Mouse (Mus musculus) limb, embryonic 11.5 days (tissue): ENCODE measurements around the gene Il1rl2. TPM values are rescaled to one million over a fixed set of nuclear protein-coding genes. Genes with fewer than 3 reads are reported as not detected.

ENCODE experiments used
- ATAC-seq: fragments of 200-750 bp; cut with Nextera tagmentation; 2 replicates; pipeline ENCODE4 v1.8.0; 2017; ENCODE audit warnings: low read depth; ENCODE audit not compliant: insufficient number of reproducible peaks, low FRiP score, low TSS enrichment
- DNase-seq: peaks from one replicate; pipeline ENCODE4 v3.0.0-alpha.2; 2015; ENCODE audit warnings: low spot score
- H3K27ac ChIP-seq: fragments of 300-500 bp; sonication (generic); replicated peaks from 2 replicates; pipeline ENCODE4 v1.5.1; 2014; ENCODE audit warnings: low read depth, mild to moderate bottlenecking, low read length
- H3K27me3 ChIP-seq: fragments of 300-500 bp; sonication (generic); 2 replicates; pipeline ENCODE4 v1.6.1; 2014; ENCODE audit warnings: mild to moderate bottlenecking, low read length, mixed read lengths; ENCODE audit not compliant: control insufficient read depth, insufficient read depth
- H3K36me3 ChIP-seq: fragments of 300-500 bp; sonication (generic); 2 replicates; pipeline ENCODE4 v1.6.1; 2014; ENCODE audit warnings: mild to moderate bottlenecking, low read length, moderate library complexity, mixed read lengths; ENCODE audit not compliant: control insufficient read depth, insufficient read depth
- H3K4me1 ChIP-seq: fragments of 300-500 bp; sonication (generic); 2 replicates; pipeline ENCODE4 v1.6.1; 2014; ENCODE audit warnings: low read length, mixed read lengths; ENCODE audit not compliant: control insufficient read depth, insufficient read depth
- H3K4me2 ChIP-seq: fragments of 300-500 bp; sonication (generic); 2 replicates; pipeline ENCODE4 v1.6.1; 2014; ENCODE audit warnings: low read depth, mild to moderate bottlenecking, moderate library complexity; ENCODE audit not compliant: severe bottlenecking
- H3K4me3 ChIP-seq: fragments of 300-500 bp; sonication (generic); 2 replicates; pipeline ENCODE4 v1.5.1; 2014; ENCODE audit warnings: low read depth, low read length
- H3K9ac ChIP-seq: fragments of 300-500 bp; sonication (generic); 2 replicates; pipeline ENCODE4 v1.6.1; 2014; ENCODE audit warnings: mild to moderate bottlenecking, low read length
- H3K9me3 ChIP-seq: fragments of 300-500 bp; sonication (generic); 2 replicates; pipeline ENCODE4 v1.6.1; 2016; ENCODE audit warnings: low read length; ENCODE audit not compliant: control insufficient read depth
- WGBS: fragments of 180-500 bp; shearing (Covaris S2); extraction: QIAGEN DNeasy Blood & Tissue Kit; methylation state at CpG from one replicate; pipeline ENCODE4 v1.1.7; 2014; 5-methylcytosine and 5-hydroxymethylcytosine counted together
- polyA plus RNA-seq: library from polyadenylated mRNA; unstranded; fragments of >200 nt; fragmentation: Nextera tagmentation; extraction: Ambion mirVana; gene quantifications from 2 replicates; pipeline ENCODE4 v1.2.1, GENCODE M21; 2014

The Il1rl2 gene
- polyA plus RNA-seq, 1 experiment from 2014 or later, result 0.88 TPM

GRCm38 (mm10) chr1:40327604-40328003, 3.2 kb downstream of the Il1rl2 start:
- ATAC-seq (no peak), DNase-seq (no peak)
- H3K4me2 ChIP-seq, result no peak overlapping the region
- H3K4me3 ChIP-seq, result no peak overlapping the region
- H3K9me3 ChIP-seq, result no peaks in the 10 kb centered on the region
- peaks cover 12% of the 10 kb centered on the region; the same call in 1 of the 2 replicates for H3K4me1 ChIP-seq
- 84% methylated on average over 3 of the region's 3 CpGs for WGBS
- no peak overlapping the region for H3K9ac ChIP-seq
- H3K36me3 ChIP-seq, result no peaks in the 10 kb centered on the region
- peaks cover 16% of the 10 kb centered on the region for H3K27me3 ChIP-seq
- H3K27ac ChIP-seq, result no peak overlapping the region

DNA sequence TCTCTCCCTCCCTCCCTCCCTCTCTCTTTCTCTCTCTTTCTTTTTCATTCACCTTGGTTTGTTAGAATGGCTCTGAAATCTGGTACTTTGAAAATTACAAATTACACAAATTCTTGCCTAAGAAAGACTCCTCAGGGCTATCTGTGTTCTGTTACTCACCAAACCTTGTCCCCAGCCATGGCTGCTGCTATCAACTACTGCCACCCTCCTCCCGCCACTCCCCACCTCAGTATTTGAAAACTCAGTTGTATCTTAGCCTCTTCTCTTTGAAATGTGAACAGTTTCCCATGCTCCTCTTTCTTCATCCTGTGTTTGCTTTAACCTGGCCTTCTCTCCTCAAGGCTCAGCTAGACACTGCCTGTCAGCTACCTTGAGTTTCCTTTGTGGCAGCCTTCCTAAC, 5.1 kb downstream of the Il1rl2 start:
- ATAC-seq, result no peak
- 78% methylated on average over 1 of the region's 1 CpGs for WGBS
- DNase-seq, result no peak

DNA sequence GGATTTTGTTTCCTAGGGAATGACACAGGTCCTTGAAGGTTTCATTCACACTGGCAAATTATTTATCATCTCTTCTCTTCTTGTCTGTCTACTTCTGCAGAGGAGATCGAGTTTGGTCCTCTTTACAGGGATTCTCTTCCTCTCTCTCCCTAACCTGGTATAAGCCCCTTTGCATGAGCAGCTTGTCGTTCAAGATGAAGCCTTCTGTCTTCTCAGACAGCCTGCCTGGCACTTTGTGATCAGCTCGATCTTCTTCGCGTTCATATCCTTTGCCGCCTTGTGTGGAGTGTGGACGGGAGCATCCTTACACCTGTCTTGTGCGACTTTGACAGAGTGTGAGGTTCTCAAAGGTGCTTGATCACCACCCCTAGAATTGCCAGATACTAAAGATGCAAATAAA, 5.8 kb downstream of the Il1rl2 start:
- Histone ChIP-seq H3K4me1 (peaks cover 6% of the 10 kb centered on the region; the same call in 1 of the 2 replicates), H3K9me3 (no peaks in the 10 kb centered on the region), H3K9ac (no peak overlapping the region), H3K4me3 (no peak overlapping the region), H3K4me2 (no peak overlapping the region), H3K27ac (no peak overlapping the region), H3K27me3 (peaks cover 16% of the 10 kb centered on the region), H3K36me3 (no peaks in the 10 kb centered on the region)
- 85% methylated on average over 8 of the region's 8 CpGs for WGBS
- ATAC-seq (no peak), DNase-seq (no peak)

More for the DNA sequence above, 5.1 kb downstream of the Il1rl2 start:
- Histone ChIP-seq H3K4me3 (no peak overlapping the region), H3K36me3 (no peaks in the 10 kb centered on the region), H3K27me3 (peaks cover 16% of the 10 kb centered on the region), H3K4me1 (peaks cover 11% of the 10 kb centered on the region; the same call in 1 of the 2 replicates), H3K27ac (no peak overlapping the region), H3K4me2 (no peak overlapping the region), H3K9me3 (no peaks in the 10 kb centered on the region), H3K9ac (no peak overlapping the region)

- Histone ChIP-seq H3K9ac (no peak overlapping the region), H3K27me3 (no peaks in the 10 kb centered on the region), H3K4me2 (no peak overlapping the region), H3K4me3 (no peak overlapping the region), H3K9me3 (no peaks in the 10 kb centered on the region), H3K36me3 (no peaks in the 10 kb centered on the region), H3K27ac (no peak overlapping the region), H3K4me1 (no peaks in the 10 kb centered on the region)
- DNase-seq (no peak), ATAC-seq (no peak)
- WGBS, result 82% methylated on average over 1 of the region's 1 CpGs
Observed at GRCm38 (mm10) chr1:40339346-40339745, 14.9 kb downstream of the Il1rl2 start.

DNA sequence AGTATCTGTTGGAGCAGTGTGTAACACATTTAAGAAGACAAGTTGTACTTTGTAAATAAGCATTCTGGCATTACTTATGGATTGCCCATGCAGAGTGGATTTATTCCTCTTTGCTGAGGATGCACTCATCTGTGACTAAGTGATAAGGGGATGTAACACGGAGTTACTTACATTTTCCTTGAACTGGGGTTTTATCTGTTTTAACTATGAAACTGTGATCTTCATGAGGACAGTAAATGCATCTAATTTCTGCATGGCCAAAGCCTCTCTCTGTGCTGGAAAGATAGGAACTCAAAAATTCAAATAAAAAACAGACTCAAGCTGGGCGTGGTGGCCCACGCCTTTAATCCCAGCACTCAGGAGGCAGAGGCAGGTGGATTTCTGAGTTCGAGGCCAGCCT, 15.7 kb downstream of the Il1rl2 start:
- Histone ChIP-seq H3K4me2 (no peak overlapping the region), H3K27ac (no peak overlapping the region), H3K4me3 (no peak overlapping the region), H3K9ac (no peak overlapping the region), H3K4me1 (no peaks in the 10 kb centered on the region), H3K9me3 (no peaks in the 10 kb centered on the region), H3K36me3 (no peaks in the 10 kb centered on the region), H3K27me3 (no peaks in the 10 kb centered on the region)
- ATAC-seq (no peak), DNase-seq (no peak)
- 80% methylated on average over 3 of the region's 4 CpGs for WGBS

DNA sequence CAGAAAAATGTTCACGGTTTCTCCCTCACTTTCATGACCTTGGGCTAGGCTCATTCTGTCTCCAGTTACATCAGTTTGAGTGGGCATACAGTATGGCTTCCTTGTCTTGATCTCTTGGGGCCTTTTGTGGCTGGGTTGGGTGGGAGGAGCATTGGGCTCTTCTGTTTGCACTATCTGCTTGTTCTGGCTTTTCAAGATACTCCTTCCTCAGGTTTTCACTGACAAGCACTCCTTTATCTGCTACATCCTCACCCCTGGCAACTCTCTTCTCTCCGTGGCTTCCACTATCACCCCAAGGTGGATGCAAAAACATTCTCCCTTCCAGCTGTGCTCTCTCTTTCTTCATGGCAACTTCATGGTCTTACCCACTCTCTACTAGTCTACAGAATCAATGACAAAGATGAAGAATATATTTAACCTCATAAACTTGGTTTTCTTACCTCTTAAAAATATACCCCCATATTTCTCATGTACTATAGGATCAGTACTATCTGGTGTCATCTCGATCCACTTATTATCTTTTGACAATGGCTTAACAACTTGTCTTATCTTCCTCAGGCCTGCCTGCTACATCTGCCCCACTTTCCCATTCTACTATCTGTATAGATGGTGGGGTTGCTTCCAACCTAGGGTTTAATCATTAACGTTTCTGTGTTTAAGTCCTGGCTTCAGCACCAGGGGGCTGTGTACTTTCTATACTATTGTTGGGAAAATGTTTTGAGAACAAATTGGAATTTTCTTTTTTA, 27.9 kb downstream of the Il1rl2 start:
- Histone ChIP-seq H3K4me2 (no peak overlapping the region), H3K36me3 (no peaks in the 10 kb centered on the region), H3K4me1 (peaks cover 8% of the 10 kb centered on the region), H3K9ac (no peak overlapping the region), H3K9me3 (no peaks in the 10 kb centered on the region), H3K27me3 (no peaks in the 10 kb centered on the region), H3K4me3 (no peak overlapping the region), H3K27ac (no peak overlapping the region)
- WGBS, result 82% methylated on average over 4 of the region's 4 CpGs
- DNase-seq, result peak; percentile 15
- ATAC-seq, result no peak

GRCm38 (mm10) chr1:40352904-40353286, 28.5 kb downstream of the Il1rl2 start:
- no peaks in the 10 kb centered on the region for H3K9me3 ChIP-seq
- H3K9ac ChIP-seq, result no peak overlapping the region
- H3K27me3 ChIP-seq, result no peaks in the 10 kb centered on the region
- H3K4me1 ChIP-seq, result peaks cover 8% of the 10 kb centered on the region
- H3K36me3 ChIP-seq, result no peaks in the 10 kb centered on the region
- H3K4me2 ChIP-seq, result no peak overlapping the region
- H3K4me3 ChIP-seq, result no peak overlapping the region
- H3K27ac ChIP-seq, result no peak overlapping the region
- DNase-seq, result peak; percentile 51
- 15% methylated on average over 2 of the region's 2 CpGs for WGBS
- ATAC-seq, result no peak

DNA sequence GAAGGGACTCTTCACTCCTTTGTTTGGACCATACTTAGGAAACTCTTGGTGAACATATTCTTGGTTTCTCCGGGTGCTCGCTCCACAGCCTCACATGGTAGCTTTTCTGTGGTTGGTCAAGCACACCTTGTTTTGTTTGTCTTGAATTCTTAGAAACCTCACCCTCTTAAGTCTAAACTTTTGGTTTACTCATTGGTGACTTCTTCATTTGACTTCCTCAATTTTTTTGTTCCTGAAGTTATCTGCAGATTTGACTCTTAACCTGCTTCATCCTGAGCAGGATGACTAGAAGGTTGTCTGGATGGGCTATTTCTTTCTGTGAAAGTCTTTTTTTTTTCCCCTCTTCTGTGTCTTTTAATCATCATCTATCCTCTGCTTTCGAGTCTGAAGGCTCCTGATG, 30.3 kb downstream of the Il1rl2 start:
- Histone ChIP-seq H3K9me3 (no peaks in the 10 kb centered on the region), H3K27me3 (no peaks in the 10 kb centered on the region), H3K4me1 (peaks cover 8% of the 10 kb centered on the region), H3K9ac (no peak overlapping the region), H3K36me3 (no peaks in the 10 kb centered on the region), H3K4me2 (no peak overlapping the region), H3K27ac (no peak overlapping the region), H3K4me3 (no peak overlapping the region)
- 89% methylated on average over 3 of the region's 3 CpGs for WGBS
- ATAC-seq (no peak), DNase-seq (no peak)

GRCm38 (mm10) chr1:40355431-40355843, 31.0 kb downstream of the Il1rl2 start:
- Histone ChIP-seq H3K4me2 (no peak overlapping the region), H3K27ac (no peak overlapping the region), H3K9me3 (no peaks in the 10 kb centered on the region), H3K4me1 (peaks cover 8% of the 10 kb centered on the region), H3K9ac (no peak overlapping the region), H3K27me3 (no peaks in the 10 kb centered on the region), H3K4me3 (no peak overlapping the region), H3K36me3 (no peaks in the 10 kb centered on the region)
- 91% methylated on average over 4 of the region's 4 CpGs for WGBS
- ATAC-seq (no peak), DNase-seq (peak; percentile 16)
